Mouse (Mus musculus): ENCODE results near the gene Gkn1. TPM values are rescaled to one million over a fixed set of nuclear protein-coding genes. Genes with fewer than 3 reads are reported as not detected.
A peak's percentile ranks its signal among the peaks of the same experiment; 100 is the strongest.

The Gkn1 gene
- polyA plus RNA-seq, 1 experiment from 2014 or later, result not detected

GRCm38 (mm10) chr6:87332380-87332779, 18.4 kb downstream of the Gkn1 start:
- Histone ChIP-seq H3K4me3 (ENCODE audit: low read length) (no peak overlapping the region), H3K9ac (ENCODE audit: low read depth, low read length) (no peak overlapping the region), H3K27ac (ENCODE audit: low read depth, low read length) (no peak overlapping the region), H3K4me1 (ENCODE audit: control insufficient read depth, insufficient read depth, low read depth, low read length) (peaks cover 9% of the 10 kb centered on the region), H3K27me3 (replicated peaks; ENCODE audit: control insufficient read depth, insufficient read depth, low read length) (no peaks in the 10 kb centered on the region), H3K9me3 (ENCODE audit: control insufficient read depth, low read length) (no peaks in the 10 kb centered on the region), H3K36me3 (ENCODE audit: control insufficient read depth, insufficient read depth, low read length) (no peaks in the 10 kb centered on the region), H3K4me2 (ENCODE audit: low read length) (peak overlapping the region; percentile 93)
- ATAC-seq, result no peak
- WGBS, result 73% methylated on average over 2 of the region's 2 CpGs

GRCm38 (mm10) chr6:87328265-87329173, 22.2 kb downstream of the Gkn1 start:
- no peaks in the 10 kb centered on the region for H3K27me3 ChIP-seq (replicated peaks; ENCODE audit: control insufficient read depth, insufficient read depth, low read length)
- 0 out of 2 replicates have a peak, but pooled peaks have one; percentile 30 for ATAC-seq
- H3K9me3 ChIP-seq (ENCODE audit: control insufficient read depth, low read length), result no peaks in the 10 kb centered on the region
- H3K9ac ChIP-seq (ENCODE audit: low read depth, low read length), result no peak overlapping the region
- WGBS, result 62% methylated on average over 22 of the region's 22 CpGs
- H3K4me1 ChIP-seq (ENCODE audit: control insufficient read depth, insufficient read depth, low read depth, low read length), result no peaks in the 10 kb centered on the region; the same call in none of the 2 replicates
- no peak overlapping the region for H3K27ac ChIP-seq (ENCODE audit: low read depth, low read length)
- no peak overlapping the region for H3K4me2 ChIP-seq (ENCODE audit: low read length)
- H3K4me3 ChIP-seq (ENCODE audit: low read length), result no peak overlapping the region
- H3K36me3 ChIP-seq (ENCODE audit: control insufficient read depth, insufficient read depth, low read length), result no peaks in the 10 kb centered on the region

GRCm38 (mm10) chr6:87326932-87327331, 23.8 kb downstream of the Gkn1 start:
- Histone ChIP-seq H3K27ac (ENCODE audit: low read depth, low read length) (no peak overlapping the region), H3K36me3 (ENCODE audit: control insufficient read depth, insufficient read depth, low read length) (no peaks in the 10 kb centered on the region), H3K27me3 (replicated peaks; ENCODE audit: control insufficient read depth, insufficient read depth, low read length) (no peaks in the 10 kb centered on the region), H3K4me2 (ENCODE audit: low read length) (no peak overlapping the region), H3K9me3 (ENCODE audit: control insufficient read depth, low read length) (no peaks in the 10 kb centered on the region), H3K4me1 (ENCODE audit: control insufficient read depth, insufficient read depth, low read depth, low read length) (no peaks in the 10 kb centered on the region; the same call in none of the 2 replicates), H3K9ac (ENCODE audit: low read depth, low read length) (no peak overlapping the region), H3K4me3 (ENCODE audit: low read length) (no peak overlapping the region)
- WGBS, result 91% methylated on average over 2 of the region's 2 CpGs
- ATAC-seq, result no peak

- no peaks in the 10 kb centered on the region for H3K27me3 ChIP-seq (replicated peaks; ENCODE audit: control insufficient read depth, insufficient read depth, low read length)
- H3K27ac ChIP-seq (ENCODE audit: low read depth, low read length), result no peak overlapping the region
- WGBS, result 93% methylated on average over 2 of the region's 2 CpGs
- ATAC-seq, result no peak
- H3K9me3 ChIP-seq (ENCODE audit: control insufficient read depth, low read length), result no peaks in the 10 kb centered on the region
- no peak overlapping the region for H3K4me3 ChIP-seq (ENCODE audit: low read length)
- no peak overlapping the region for H3K4me2 ChIP-seq (ENCODE audit: low read length)
- H3K36me3 ChIP-seq (ENCODE audit: control insufficient read depth, insufficient read depth, low read length), result no peaks in the 10 kb centered on the region
- H3K9ac ChIP-seq (ENCODE audit: low read depth, low read length), result no peak overlapping the region
- no peaks in the 10 kb centered on the region for H3K4me1 ChIP-seq (ENCODE audit: control insufficient read depth, insufficient read depth, low read depth, low read length)
These were observed 27.4 kb downstream of the Gkn1 start for GRCm38 (mm10) chr6:87323381-87323780.

GRCm38 (mm10) chr6:87318651-87319050, 32.1 kb downstream of the Gkn1 start:
- Histone ChIP-seq H3K27ac (ENCODE audit: low read depth, low read length) (no peak overlapping the region), H3K36me3 (ENCODE audit: control insufficient read depth, insufficient read depth, low read length) (no peaks in the 10 kb centered on the region), H3K9me3 (ENCODE audit: control insufficient read depth, low read length) (no peaks in the 10 kb centered on the region), H3K9ac (ENCODE audit: low read depth, low read length) (no peak overlapping the region), H3K4me2 (ENCODE audit: low read length) (no peak overlapping the region), H3K27me3 (replicated peaks; ENCODE audit: control insufficient read depth, insufficient read depth, low read length) (no peaks in the 10 kb centered on the region), H3K4me3 (ENCODE audit: low read length) (no peak overlapping the region), H3K4me1 (ENCODE audit: control insufficient read depth, insufficient read depth, low read depth, low read length) (no peaks in the 10 kb centered on the region)
- 95% methylated on average over 7 of the region's 7 CpGs for WGBS
- ATAC-seq, result no peak

GRCm38 (mm10) chr6:87316966-87317365, 33.8 kb downstream of the Gkn1 start:
- no peaks in the 10 kb centered on the region for H3K36me3 ChIP-seq (ENCODE audit: control insufficient read depth, insufficient read depth, low read length)
- H3K4me2 ChIP-seq (ENCODE audit: low read length), result no peak overlapping the region
- H3K4me3 ChIP-seq (ENCODE audit: low read length), result no peak overlapping the region
- 74% methylated on average over 8 of the region's 8 CpGs for WGBS
- no peaks in the 10 kb centered on the region for H3K27me3 ChIP-seq (replicated peaks; ENCODE audit: control insufficient read depth, insufficient read depth, low read length)
- no peak for ATAC-seq
- no peaks in the 10 kb centered on the region for H3K4me1 ChIP-seq (ENCODE audit: control insufficient read depth, insufficient read depth, low read depth, low read length)
- no peak overlapping the region for H3K9ac ChIP-seq (ENCODE audit: low read depth, low read length)
- H3K9me3 ChIP-seq (ENCODE audit: control insufficient read depth, low read length), result no peaks in the 10 kb centered on the region
- H3K27ac ChIP-seq (ENCODE audit: low read depth, low read length), result no peak overlapping the region

GRCm38 (mm10) chr6:87312761-87313160, 38.0 kb downstream of the Gkn1 start:
- Histone ChIP-seq H3K4me2 (ENCODE audit: low read length) (no peak overlapping the region), H3K4me3 (ENCODE audit: low read length) (no peak overlapping the region), H3K4me1 (ENCODE audit: control insufficient read depth, insufficient read depth, low read depth, low read length) (no peaks in the 10 kb centered on the region), H3K36me3 (ENCODE audit: control insufficient read depth, insufficient read depth, low read length) (no peaks in the 10 kb centered on the region; the same call in 1 of the 2 replicates), H3K27ac (ENCODE audit: low read depth, low read length) (no peak overlapping the region), H3K9me3 (ENCODE audit: control insufficient read depth, low read length) (no peaks in the 10 kb centered on the region), H3K9ac (ENCODE audit: low read depth, low read length) (no peak overlapping the region), H3K27me3 (replicated peaks; ENCODE audit: control insufficient read depth, insufficient read depth, low read length) (no peaks in the 10 kb centered on the region)
- ATAC-seq, result 0 out of 2 replicates have a peak, but pooled peaks have one; percentile 24
- WGBS, result 62% methylated on average over 4 of the region's 4 CpGs

- H3K4me2 ChIP-seq (ENCODE audit: low read length), result no peak overlapping the region
- no peak overlapping the region for H3K4me3 ChIP-seq (ENCODE audit: low read length)
- no peaks in the 10 kb centered on the region; the same call in 1 of the 2 replicates for H3K36me3 ChIP-seq (ENCODE audit: control insufficient read depth, insufficient read depth, low read length)
- no peaks in the 10 kb centered on the region for H3K9me3 ChIP-seq (ENCODE audit: control insufficient read depth, low read length)
- peaks cover 6% of the 10 kb centered on the region; the same call in 1 of the 2 replicates for H3K4me1 ChIP-seq (ENCODE audit: control insufficient read depth, insufficient read depth, low read depth, low read length)
- no peak overlapping the region for H3K9ac ChIP-seq (ENCODE audit: low read depth, low read length)
- no peak for ATAC-seq
- WGBS, result 85% methylated on average over 8 of the region's 8 CpGs
- no peaks in the 10 kb centered on the region for H3K27me3 ChIP-seq (replicated peaks; ENCODE audit: control insufficient read depth, insufficient read depth, low read length)
- H3K27ac ChIP-seq (ENCODE audit: low read depth, low read length), result no peak overlapping the region
These were observed 46.3 kb downstream of the Gkn1 start for GRCm38 (mm10) chr6:87304486-87304885.

- Histone ChIP-seq H3K9ac (ENCODE audit: low read depth, low read length) (no peak overlapping the region), H3K27ac (ENCODE audit: low read depth, low read length) (no peak overlapping the region), H3K36me3 (ENCODE audit: control insufficient read depth, insufficient read depth, low read length) (no peaks in the 10 kb centered on the region), H3K9me3 (ENCODE audit: control insufficient read depth, low read length) (no peaks in the 10 kb centered on the region), H3K27me3 (replicated peaks; ENCODE audit: control insufficient read depth, insufficient read depth, low read length) (no peaks in the 10 kb centered on the region), H3K4me2 (ENCODE audit: low read length) (no peak overlapping the region), H3K4me1 (ENCODE audit: control insufficient read depth, insufficient read depth, low read depth, low read length) (peaks cover 6% of the 10 kb centered on the region; the same call in 1 of the 2 replicates), H3K4me3 (ENCODE audit: low read length) (no peak overlapping the region)
- ATAC-seq, result no peak
- 63% methylated on average over 5 of the region's 5 CpGs for WGBS
These were observed 48.0 kb downstream of the Gkn1 start for GRCm38 (mm10) chr6:87302746-87303145.
